In genomic region chr6:12082125-12082524, GRCm38 (mm10) we compare ENCODE assay signal across 24 mouse cellular contexts.
DNase-seq lines count a peak whose midpoint lies in the region; ATAC-seq lines count a peak whose summit lies in the region.
"Had no signal": no experiment of that assay in that cellular context is flagged by ENCODE, and none has a peak within 500 bp of the region (broad histone marks: within the 10 kb centered on the region; RNA-seq: fewer than 3 reads in every experiment).

No protein-coding gene starts in this region.

- 94% methylated on average over 2 of the region's 2 CpGs for WGBS in hindbrain, embryonic 13.5 days
- WGBS in hindbrain, embryonic 11.5 days, result 88% methylated on average over 2 of the region's 2 CpGs
- WGBS in lung, embryonic 16.5 days, result 44% methylated on average over 2 of the region's 2 CpGs

- no peak for DNase-seq in hindbrain, embryonic 11.5 days (ENCODE audit: low spot score)
- no peak for DNase-seq in lung, adult 18-20 months
- peak; percentile 44 for DNase-seq in 3T3-L1 (ENCODE audit: low read depth, low spot score)
- DNase-seq: adrenal gland, adult 8-10 months; cerebellum, adult 2 months; cerebellum, postnatal 14 days; forebrain, postnatal 0 days; gastrocnemius, postnatal 25 days; heart, adult 18-20 months; heart, postnatal 36 days; left cerebral cortex, postnatal 4 days; liver, postnatal 0 days; thymus, adult 18-20 months; thymus, postnatal 25 days had no signal

- no peaks in the 10 kb centered on the region for H3K27me3 ChIP-seq in hindbrain, embryonic 13.5 days
- H3K27me3 ChIP-seq in hindbrain, embryonic 11.5 days (ENCODE audit: control insufficient read depth, insufficient read depth, low read length), result no peaks in the 10 kb centered on the region
- no peaks in the 10 kb centered on the region for H3K27me3 ChIP-seq in lung, embryonic 16.5 days (ENCODE audit: control insufficient read depth, insufficient read depth, low read depth, low read length)
- H3K27me3 ChIP-seq: forebrain, embryonic 12.5 days; kidney, embryonic 15.5 days; liver, embryonic 12.5 days had no signal

- H3K4me1 ChIP-seq in hindbrain, embryonic 13.5 days (replicated peaks), result peaks cover 4% of the 10 kb centered on the region; the same call in 1 of the 2 replicates
- no peaks in the 10 kb centered on the region for H3K4me1 ChIP-seq in hindbrain, embryonic 11.5 days (replicated peaks; ENCODE audit: control insufficient read depth, insufficient read depth, low read length)
- H3K4me1 ChIP-seq in lung, embryonic 16.5 days (replicated peaks; ENCODE audit: control insufficient read depth, insufficient read depth, low read length), result peaks cover 9% of the 10 kb centered on the region
- H3K4me1 ChIP-seq: forebrain, embryonic 12.5 days; liver, embryonic 12.5 days had no signal

- H3K9me3 ChIP-seq in hindbrain, embryonic 13.5 days, result no peaks in the 10 kb centered on the region
- no peaks in the 10 kb centered on the region for H3K9me3 ChIP-seq in hindbrain, embryonic 11.5 days (ENCODE audit: control insufficient read depth, low read length)
- no peaks in the 10 kb centered on the region for H3K9me3 ChIP-seq in lung, embryonic 16.5 days (ENCODE audit: control insufficient read depth, low read length)
- H3K9me3 ChIP-seq: forebrain, embryonic 12.5 days; kidney, embryonic 15.5 days; liver, embryonic 12.5 days had no signal

- H3K9ac ChIP-seq in hindbrain, embryonic 13.5 days, result no peak overlapping the region
- no peak overlapping the region for H3K9ac ChIP-seq in hindbrain, embryonic 11.5 days (ENCODE audit: low read depth, low read length)
- no peak overlapping the region for H3K9ac ChIP-seq in lung, embryonic 16.5 days (ENCODE audit: low read length)
- H3K9ac ChIP-seq: forebrain, embryonic 12.5 days; forebrain, postnatal 0 days; hindbrain, embryonic 14.5 days; kidney, embryonic 15.5 days; liver, embryonic 12.5 days; liver, postnatal 0 days had no signal

- ATAC-seq in hindbrain, embryonic 13.5 days (ENCODE audit: low FRiP score), result no peak
- ATAC-seq in hindbrain, embryonic 11.5 days (ENCODE audit: low FRiP score), result no peak
- ATAC-seq in lung, embryonic 16.5 days (ENCODE audit: low read depth), result no peak; the same call in 1 of the 2 replicates
- ATAC-seq in granulocyte monocyte progenitor cell, adult 5-6 weeks (replicated peaks; ENCODE audit: poor library complexity, severe bottlenecking), result 0 out of 2 replicates have a peak, but pooled peaks have one; percentile 2
- ATAC-seq in CD4-positive, CD25-positive, alpha-beta regulatory T cell, adult 4 months, result no peak
- ATAC-seq: liver, embryonic 12.5 days; liver, postnatal 0 days; midbrain, embryonic 16.5 days had no signal

- H3K36me3 ChIP-seq in hindbrain, embryonic 13.5 days, result peaks cover 14% of the 10 kb centered on the region
- H3K36me3 ChIP-seq in hindbrain, embryonic 11.5 days (ENCODE audit: control insufficient read depth, insufficient read depth, low read length), result no peaks in the 10 kb centered on the region
- H3K36me3 ChIP-seq in lung, embryonic 16.5 days (ENCODE audit: control insufficient read depth, insufficient read depth, low read length), result peaks cover 4% of the 10 kb centered on the region; the same call in 1 of the 2 replicates

- no peak overlapping the region for H3K4me2 ChIP-seq in hindbrain, embryonic 13.5 days
- no peak overlapping the region for H3K4me2 ChIP-seq in hindbrain, embryonic 11.5 days (replicated peaks; ENCODE audit: low read depth, low read length)
- H3K4me2 ChIP-seq in lung, embryonic 16.5 days (ENCODE audit: low read depth, low read length), result no peak overlapping the region
- H3K4me2 ChIP-seq: forebrain, embryonic 12.5 days; heart, embryonic 11.5 days; hindbrain, embryonic 14.5 days; kidney, embryonic 15.5 days; liver, embryonic 12.5 days had no signal

- no peak overlapping the region for H3K4me3 ChIP-seq in hindbrain, embryonic 13.5 days
- H3K4me3 ChIP-seq in hindbrain, embryonic 11.5 days (ENCODE audit: low read depth, low read length), result no peak overlapping the region
- no peak overlapping the region for H3K4me3 ChIP-seq in lung, embryonic 16.5 days (ENCODE audit: low read length)
- H3K4me3 ChIP-seq: forebrain, embryonic 12.5 days; kidney, embryonic 15.5 days; liver, embryonic 12.5 days had no signal

- 0 out of 2 replicates have a peak overlapping the region, but pooled peaks have one; percentile 23 for H3K27ac ChIP-seq in hindbrain, embryonic 13.5 days
- no peak overlapping the region for H3K27ac ChIP-seq in hindbrain, embryonic 11.5 days (ENCODE audit: low read depth, low read length)
- H3K27ac ChIP-seq in lung, embryonic 16.5 days (ENCODE audit: low read length), result peak overlapping the region; percentile 88
- H3K27ac ChIP-seq: forebrain, embryonic 12.5 days; hindbrain, embryonic 14.5 days; kidney, embryonic 15.5 days; liver, embryonic 12.5 days had no signal
